Mouse (Mus musculus) CH12.LX (cell line): Measurements from ENCODE around the gene Atl1. TPM values are rescaled to one million over a fixed set of nuclear protein-coding genes. Genes with fewer than 3 reads are reported as not detected.

Source experiments
- DNase-seq: peaks from one replicate; pipeline ENCODE4 v3.0.0-alpha.2; 2013; ENCODE audit errors: extremely low read depth
- H3K27ac ChIP-seq: 2 replicates; pipeline ENCODE4 v1.5.1; 2012; ENCODE audit warnings: low read depth, mild to moderate bottlenecking, control low read depth, moderate library complexity; ENCODE audit not compliant: insufficient read depth
- H3K27me3 ChIP-seq: replicated peaks from 2 replicates; pipeline ENCODE3; 2012; ENCODE audit warnings: inconsistent platforms
- H3K36me3 ChIP-seq, 2 experiments: replicated peaks in 1 of 2; 2 replicates each; pipeline versions ENCODE3 to v1.6.1; 2012; ENCODE audit warnings: inconsistent platforms in 1 of 2, low read length in 1 of 2, mild to moderate bottlenecking in 1 of 2, mixed read lengths in 1 of 2, moderate library complexity in 1 of 2; ENCODE audit not compliant: control insufficient read depth in 1 of 2, insufficient read depth in 1 of 2
- H3K4me1 ChIP-seq, 2 experiments: 2 replicates each; pipeline ENCODE4 v1.6.1; 2012; ENCODE audit warnings: inconsistent platforms in 1 of 2, moderate library complexity in 1 of 2; ENCODE audit not compliant: insufficient read depth in 2 of 2, control insufficient read depth in 1 of 2
- H3K4me2 ChIP-seq: 2 replicates; pipeline ENCODE4 v1.6.1; 2012; ENCODE audit warnings: low read depth, mild to moderate bottlenecking, control low read depth; ENCODE audit not compliant: poor library complexity, insufficient read depth, severe bottlenecking
- H3K4me3 ChIP-seq, 3 experiments: fragments of 150-350 bp in 1 of 3; sonication (generic) in 1 of 3; replicated peaks in 1 of 3; 2 replicates each; pipeline versions ENCODE3 to v1.5.1; 2011 to 2012; ENCODE audit warnings: low read depth in 2 of 3, low read length in 2 of 3, mild to moderate bottlenecking in 2 of 3, moderate library complexity in 2 of 3, control low read depth in 1 of 3, improper control_type of control experiment in 1 of 3, inconsistent platforms in 1 of 3, mixed read lengths in 1 of 3; ENCODE audit not compliant: poor library complexity in 1 of 3
- H3K79me2 ChIP-seq: replicated peaks from 2 replicates; pipeline ENCODE4 v1.6.1; 2012; ENCODE audit warnings: mild to moderate bottlenecking, moderate library complexity; ENCODE audit not compliant: control insufficient read depth, poor library complexity, insufficient read depth, severe bottlenecking; ENCODE audit errors: extremely low read depth
- H3K9ac ChIP-seq: 2 replicates; pipeline ENCODE4 v1.6.1; 2012; ENCODE audit warnings: low read depth, mild to moderate bottlenecking, control low read depth, moderate library complexity; ENCODE audit not compliant: insufficient read depth
- H3K9me3 ChIP-seq: replicated peaks from 2 replicates; pipeline ENCODE3; 2012; ENCODE audit warnings: low read length, inconsistent platforms, mixed read lengths
- CHD1 ChIP-seq: IDR thresholded peaks from 2 replicates; pipeline ENCODE4 v1.6.1; 2012; ENCODE audit warnings: low read depth, low read length, improper control_type of control experiment, inconsistent platforms
- CHD2 ChIP-seq: IDR thresholded peaks from 2 replicates; pipeline ENCODE4 v1.6.1; 2011; ENCODE audit warnings: low read length, improper control_type of control experiment
- CTCF ChIP-seq, 2 experiments: IDR thresholded peaks in 1 of 2; conservative IDR thresholded peaks in 1 of 2; 2 replicates each; pipeline ENCODE4 v1.5.1; 2011 to 2012; ENCODE audit warnings: low read depth in 2 of 2, low read length in 2 of 2, improper control_type of control experiment in 1 of 2, inconsistent platforms in 1 of 2, mild to moderate bottlenecking in 1 of 2, moderate library complexity in 1 of 2
- ELF1 ChIP-seq: IDR thresholded peaks from 2 replicates; pipeline ENCODE4 v1.6.1; 2014; ENCODE audit warnings: low read depth, mild to moderate bottlenecking, inconsistent platforms, low read length, improper control_type of control experiment
- EP300 ChIP-seq: IDR thresholded peaks from 2 replicates; pipeline ENCODE4 v1.6.1; 2011; ENCODE audit warnings: low read length, improper control_type of control experiment
- ETS1 ChIP-seq: conservative IDR thresholded peaks from 2 replicates; pipeline ENCODE4 v1.6.1; 2012; ENCODE audit warnings: low read depth, mild to moderate bottlenecking, inconsistent platforms, low read length, improper control_type of control experiment, moderate library complexity
- HCFC1 ChIP-seq: IDR thresholded peaks from 2 replicates; pipeline ENCODE4 v1.6.1; 2012; ENCODE audit warnings: low read depth, mild to moderate bottlenecking, inconsistent platforms, low read length, improper control_type of control experiment
- JUND ChIP-seq: conservative IDR thresholded peaks from 2 replicates; pipeline ENCODE4 v1.6.1; 2011; ENCODE audit warnings: low read depth, low read length, improper control_type of control experiment
- MAFK ChIP-seq: IDR thresholded peaks from 2 replicates; pipeline ENCODE4 v1.6.1; 2011; ENCODE audit warnings: low read length, improper control_type of control experiment; ENCODE audit not compliant: insufficient replicate concordance
- MAX ChIP-seq: IDR thresholded peaks from 2 replicates; pipeline ENCODE4 v1.6.1; 2011; ENCODE audit warnings: low read length, improper control_type of control experiment
- MEF2A ChIP-seq: IDR thresholded peaks from 2 replicates; pipeline ENCODE4 v1.6.1; 2014; ENCODE audit warnings: low read depth, mild to moderate bottlenecking, inconsistent platforms, low read length, improper control_type of control experiment, borderline replicate concordance
- PAX5 ChIP-seq: IDR thresholded peaks from 2 replicates; pipeline ENCODE4 v1.6.1; 2012; ENCODE audit warnings: low read length, inconsistent platforms, mixed read lengths
- RAD21 ChIP-seq: IDR thresholded peaks from 2 replicates; pipeline ENCODE4 v1.6.1; 2011; ENCODE audit warnings: low read depth, mild to moderate bottlenecking, low read length, improper control_type of control experiment, moderate library complexity
- SMC3 ChIP-seq: IDR thresholded peaks from 2 replicates; pipeline ENCODE4 v1.6.1; 2011; ENCODE audit warnings: low read depth, low read length, improper control_type of control experiment
- TCF12 ChIP-seq: IDR thresholded peaks from 2 replicates; pipeline ENCODE4 v1.6.1; 2014; ENCODE audit warnings: low read depth, mild to moderate bottlenecking, inconsistent platforms, low read length, improper control_type of control experiment
- ZNF384 ChIP-seq: IDR thresholded peaks from 2 replicates; pipeline ENCODE4 v1.6.1; 2012; ENCODE audit warnings: low read depth, low read length, improper control_type of control experiment, inconsistent platforms
- dilution Hi-C: fragments of 300-500 bp; cut with MboI; formaldehyde crosslinking; loops from 2 replicates; pipeline ENCODE4 v1.14.3; 2020; ENCODE audit warnings: low sequenced_read_pairs; ENCODE audit not compliant: extremely low pct_unique_long_range_greater_than_20kb, extremely low pct_ligation_motif_present
- in situ Hi-C: fragments of 300-500 bp; cut with MboI; formaldehyde crosslinking; loops from 3 replicates; pipeline ENCODE4 v1.14.3; 2019; ENCODE audit warnings: low sequenced_read_pairs, low pct_ligation_motif_present, low pct_unique_long_range_greater_than_20kb, mixed read lengths
- polyA plus RNA-seq: library from polyadenylated mRNA; unstranded; fragments of >175 nt; gene quantifications from 2 replicates; pipeline ENCODE4 v1.2.1, GENCODE M21; 2012; ENCODE audit warnings: low read depth; ENCODE audit not compliant: insufficient read length
- total RNA-seq, 2 experiments: library from RNA; depleted of rRNA; stranded (reverse); fragments of 300-350 nt in 1 of 2; fragments of >200 nt in 1 of 2; gene quantifications; 2 replicates each; pipeline ENCODE4 v1.2.3; 2012 to 2014

Atl1 gene
- total and polyA plus RNA-seq, 3 experiments, result 0.51 to 0.74 (median 0.64) TPM

DNA sequence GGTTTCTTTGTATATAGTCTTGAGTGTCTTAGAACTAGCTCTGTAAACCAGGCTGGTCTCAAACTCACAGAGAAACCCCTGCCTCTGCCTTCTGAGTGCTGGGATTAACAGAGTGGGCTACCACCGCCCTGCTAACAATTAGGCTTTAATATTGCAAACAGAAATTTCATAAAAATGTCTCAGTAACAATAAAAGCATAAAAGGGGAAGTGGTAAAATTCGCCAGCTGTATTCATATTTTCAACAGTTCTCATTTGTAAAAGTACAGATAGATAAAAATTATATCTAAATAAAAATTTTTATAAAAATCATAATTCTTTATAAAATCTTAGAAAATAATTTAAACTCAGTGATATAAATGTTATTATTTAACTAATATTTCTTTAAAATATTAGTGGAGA lies 38.5 kb upstream of the Atl1 start:
- H3K4me3 ChIP-seq, result no peak overlapping the region
- in situ Hi-C loops (no loop called here), dilution Hi-C loops (no loop called here)
- no peak overlapping the region for H3K4me2 ChIP-seq
- no peak for DNase-seq
- no peaks in the 10 kb centered on the region for H3K9me3 ChIP-seq
- peaks cover 0 to 3% of the 10 kb centered on the region in 2 experiments; a peak in 1 of 4 replicates for H3K4me1 ChIP-seq
- no peaks in the 10 kb centered on the region for H3K27me3 ChIP-seq
- no peak for TF ChIP-seq MEF2A
- TF ChIP-seq CTCF (conservative IDR thresholded peaks at IDR 0.05 in 1 of 2, IDR thresholded peaks at IDR 0.05 in 1 of 2; ENCODE audit: low read depth in 2 of 2, low read length in 2 of 2), result no peak
- no peak for TF ChIP-seq JUND
- TF ChIP-seq MAFK, result no peak
- TF ChIP-seq RAD21, result no peak
- TF ChIP-seq EP300, result no peak
- TF ChIP-seq PAX5, result no peak
- TF ChIP-seq CHD1, result no peak
- TF ChIP-seq TCF12, result no peak
- no peak for TF ChIP-seq ELF1
- no peak for TF ChIP-seq HCFC1
- no peak for TF ChIP-seq CHD2
- H3K79me2 ChIP-seq, result no peaks in the 10 kb centered on the region
- no peak overlapping the region for H3K9ac ChIP-seq
- H3K36me3 ChIP-seq, result peaks cover 8 to 28% of the 10 kb centered on the region in 2 experiments
- no peak overlapping the region for H3K27ac ChIP-seq

- no peaks in the 10 kb centered on the region for H3K79me2 ChIP-seq
- no peak overlapping the region for H3K27ac ChIP-seq
- no peak overlapping the region for H3K4me3 ChIP-seq
- in situ Hi-C loops, result no loop called here
- H3K9me3 ChIP-seq, result no peaks in the 10 kb centered on the region
- TF ChIP-seq TCF12, result no peak
- no peak for TF ChIP-seq MAX
- no peak for TF ChIP-seq ZNF384
- TF ChIP-seq CHD2, result no peak
- peak; percentile 96 for TF ChIP-seq MAFK
- TF ChIP-seq HCFC1, result no peak
- no peak for TF ChIP-seq ETS1
- TF ChIP-seq SMC3, result no peak
- TF ChIP-seq, all 38 proteins: peak for 1
- no peaks in the 10 kb centered on the region for H3K27me3 ChIP-seq
- dilution Hi-C loops, result no loop called here
- H3K4me1 ChIP-seq, result peaks cover 0 to 10% of the 10 kb centered on the region in 2 experiments; a peak in 2 of 4 replicates
- H3K36me3 ChIP-seq, result peaks cover 4 to 23% of the 10 kb centered on the region in 2 experiments
- H3K9ac ChIP-seq, result no peak overlapping the region
- no peak for DNase-seq
- H3K4me2 ChIP-seq, result no peak overlapping the region
These were observed 36.6 kb upstream of the Atl1 start for GRCm38 (mm10) chr12:69855641-69856300.
